Mouse (Mus musculus) brain, adult 10 weeks (tissue): ENCODE results near the gene Fam181b. TPM values are rescaled to one million over a fixed set of nuclear protein-coding genes. Genes with fewer than 3 reads are reported as not detected.

Source experiments
- polyA plus RNA-seq: library from polyadenylated mRNA; stranded (reverse); fragments of 350-450 nt; fragmentation: Illumina TruSeq; extraction: RNeasy Lipid Tissue Mini Kit (QIAGEN cat#74804); gene quantifications from one replicate; pipeline ENCODE4 v1.2.3, GENCODE M21; 2015; ENCODE audit warnings: low read depth, low replicate concordance

The Fam181b gene
- polyA plus RNA-seq: 15.4 TPM

GRCm38 (mm10) chr7:93079785-93080730 is at the start of gene Fam181b:
Gene Fam181b (plus strand): TSS chr7:93079865.

Other genes starting within 250 kb of the Fam181b start
- 0.74 TPM for gene Ddias, start 205.6 kb upstream of the Fam181b start, polyA plus RNA-seq
- gene Prcp, start 205.4 kb upstream of the Fam181b start, polyA plus RNA-seq: 9.1 TPM